Mouse (Mus musculus) c-Kit-positive CD71-negative TER-119-negative erythroid progenitor cells, embryonic 14.5 days (primary cell): ENCODE data around the gene Tmem164.
"Not testable (repeated sequence)": the region's sequence is repeated elsewhere in the genome, so short reads cannot be mapped to it uniquely, and the experiment has no call there.

Experiments used
- DNase-seq: peaks from one replicate; pipeline ENCODE4 v3.0.0-alpha.2; 2013; ENCODE audit warnings: low read depth

Gene Tmem164

DNA sequence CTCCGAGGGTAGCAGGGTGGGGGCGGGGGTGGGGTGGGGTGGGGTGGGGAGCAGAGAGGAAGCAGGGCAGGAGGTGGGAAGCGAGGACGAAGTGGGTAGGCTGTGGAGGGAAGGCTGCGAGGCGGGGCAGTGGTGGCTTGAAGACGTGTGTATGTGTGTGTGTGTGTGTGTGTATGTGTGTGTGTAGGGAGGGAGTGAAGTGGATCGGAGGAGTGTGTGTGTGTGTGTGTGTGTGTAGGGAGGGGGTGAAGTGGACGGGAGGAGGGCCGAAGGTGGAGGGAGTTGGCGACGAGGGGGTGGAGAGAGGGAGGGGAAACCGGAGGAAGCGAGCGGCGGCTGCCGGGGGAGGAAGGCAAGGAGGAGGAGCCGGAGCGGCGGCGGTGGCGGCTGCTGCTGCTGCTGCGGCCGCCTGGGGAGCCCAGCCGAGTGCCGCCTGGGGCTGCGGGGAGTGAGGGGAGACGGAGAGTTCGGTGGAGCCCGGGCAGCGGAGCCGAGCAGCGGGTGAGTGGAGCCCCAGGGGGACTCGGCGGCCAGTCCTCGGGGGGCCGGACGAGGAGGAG lies at the start of gene Tmem164:
Tmem164 (plus strand) TSS at position 351 of the 560 bp plus-strand sequence.
- no peak for DNase-seq

DNA sequence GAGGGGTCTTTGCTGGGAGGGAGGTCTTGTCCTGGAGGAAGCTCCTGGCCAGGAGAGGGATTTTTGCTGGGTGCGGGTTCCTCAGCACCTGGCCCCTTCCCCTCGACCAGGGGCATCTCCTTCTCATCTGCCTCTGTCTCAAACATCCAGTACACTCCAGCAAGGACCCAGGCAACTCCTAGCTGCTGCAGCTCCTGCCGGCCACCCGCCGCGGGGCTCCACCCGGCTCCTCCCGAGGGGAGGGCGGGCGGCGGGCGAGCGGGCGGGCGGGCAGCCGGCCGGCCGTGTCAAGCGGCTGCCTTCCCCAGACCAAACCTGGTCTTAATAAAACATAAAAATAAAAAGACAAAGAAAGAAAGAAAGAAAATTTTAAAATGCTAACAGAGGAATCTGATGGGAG lies 48.2 kb upstream of the Tmem164 start:
- DNase-seq = not testable (repeated sequence)

DNA sequence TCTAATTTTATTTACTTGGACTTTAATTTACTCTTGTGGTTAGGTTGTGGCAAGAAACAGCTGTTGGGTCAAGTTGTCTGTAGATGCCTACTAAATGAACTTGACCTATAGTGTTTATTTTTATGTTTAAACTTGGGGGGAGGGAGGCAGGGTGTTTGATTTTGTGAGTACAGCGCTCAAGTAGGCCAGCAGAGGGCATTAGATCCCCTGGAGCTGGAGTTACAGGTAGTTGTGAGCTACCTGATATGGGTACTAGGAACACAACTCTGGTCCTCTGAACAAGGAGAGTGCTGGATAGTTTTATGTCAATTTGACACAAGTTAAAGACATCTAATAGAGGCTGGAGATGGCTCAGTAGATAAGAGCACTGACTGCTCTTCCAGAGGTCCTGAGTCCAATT lies 34.0 kb upstream of the Tmem164 start:
- DNase-seq = no peak

DNA sequence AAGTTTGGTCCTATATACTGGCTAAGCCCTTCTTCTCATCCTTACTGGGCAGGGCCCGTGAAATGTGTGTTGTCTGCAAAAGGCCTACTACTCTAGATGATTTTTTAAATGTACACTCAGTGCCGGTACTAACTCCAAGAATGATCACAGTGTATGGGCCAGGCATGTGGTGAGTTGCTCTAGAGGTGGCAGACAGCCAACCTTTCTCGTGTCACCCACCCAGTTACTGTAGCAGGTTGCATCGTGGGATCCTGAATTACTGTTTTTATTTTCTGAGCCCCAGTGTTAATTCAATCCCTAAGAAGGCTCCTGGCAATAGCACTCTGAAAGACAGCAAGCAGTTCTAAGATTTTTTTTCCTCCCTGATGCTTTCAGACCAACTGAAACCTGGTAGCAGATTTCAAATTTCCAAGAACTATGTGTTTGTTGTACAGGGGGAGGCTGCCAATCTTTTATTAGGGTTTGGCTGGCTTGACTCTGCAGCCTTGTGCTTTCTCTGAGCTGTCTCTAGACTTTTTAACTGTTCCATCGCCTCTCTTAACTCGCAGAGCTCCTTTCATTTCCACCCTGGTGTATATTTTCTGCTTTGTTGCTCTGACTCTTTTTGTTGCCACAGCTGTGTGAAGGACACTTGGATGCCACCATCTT lies 31.0 kb upstream of the Tmem164 start:
- no peak for DNase-seq

DNA sequence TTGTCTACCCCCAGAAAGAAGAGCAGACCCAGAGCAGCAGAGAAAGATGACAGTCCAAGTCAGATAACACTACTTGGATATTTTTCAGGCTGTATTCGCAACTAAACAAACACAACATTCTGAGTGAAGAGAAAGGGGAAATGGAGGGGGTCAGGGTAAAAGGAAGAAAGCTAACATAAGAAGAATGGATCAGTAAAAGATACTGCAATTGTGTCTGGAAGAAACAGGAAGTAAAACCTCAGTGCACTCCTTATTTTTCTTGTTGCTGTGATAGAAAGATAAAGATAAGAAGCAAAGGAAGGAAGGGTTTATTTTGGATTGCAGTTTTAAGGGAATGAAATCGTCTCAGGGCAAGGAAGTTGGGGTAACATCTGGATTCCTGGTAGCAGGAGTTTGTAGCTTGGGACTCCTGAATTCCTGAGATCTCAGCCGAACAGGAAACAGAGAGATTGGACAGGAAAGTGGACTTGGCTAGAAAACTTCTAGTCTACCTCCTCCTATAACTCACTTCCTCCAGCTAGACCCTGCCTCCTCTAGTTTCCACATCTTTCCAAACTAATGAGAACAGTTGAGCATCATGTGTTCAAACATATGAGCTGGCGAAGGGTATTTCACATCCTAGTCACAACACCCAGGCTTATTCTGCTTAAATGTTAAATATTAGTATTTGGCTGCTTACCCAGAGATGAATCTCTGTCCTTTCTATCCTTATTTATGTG lies 16.3 kb upstream of the Tmem164 start:
- DNase-seq = no peak

DNA sequence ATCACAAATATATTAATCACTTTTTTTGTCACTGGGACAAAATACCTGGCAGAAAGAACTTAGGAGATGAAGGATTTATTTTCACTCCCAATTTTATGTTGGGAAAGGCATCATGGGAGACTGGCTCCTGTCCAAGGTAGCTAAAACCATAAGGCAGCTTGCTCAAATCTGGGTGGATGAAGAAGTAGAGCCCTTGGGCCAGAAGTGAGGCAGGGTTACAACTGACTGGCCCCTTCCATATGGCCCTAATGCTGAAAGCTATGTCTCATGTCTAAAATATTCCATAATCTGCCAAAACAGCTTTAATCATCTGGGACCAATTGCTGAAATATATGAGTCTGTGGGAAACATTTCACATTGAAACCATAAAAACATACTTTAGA lies 15.8 kb upstream of the Tmem164 start:
- DNase-seq = no peak

DNA sequence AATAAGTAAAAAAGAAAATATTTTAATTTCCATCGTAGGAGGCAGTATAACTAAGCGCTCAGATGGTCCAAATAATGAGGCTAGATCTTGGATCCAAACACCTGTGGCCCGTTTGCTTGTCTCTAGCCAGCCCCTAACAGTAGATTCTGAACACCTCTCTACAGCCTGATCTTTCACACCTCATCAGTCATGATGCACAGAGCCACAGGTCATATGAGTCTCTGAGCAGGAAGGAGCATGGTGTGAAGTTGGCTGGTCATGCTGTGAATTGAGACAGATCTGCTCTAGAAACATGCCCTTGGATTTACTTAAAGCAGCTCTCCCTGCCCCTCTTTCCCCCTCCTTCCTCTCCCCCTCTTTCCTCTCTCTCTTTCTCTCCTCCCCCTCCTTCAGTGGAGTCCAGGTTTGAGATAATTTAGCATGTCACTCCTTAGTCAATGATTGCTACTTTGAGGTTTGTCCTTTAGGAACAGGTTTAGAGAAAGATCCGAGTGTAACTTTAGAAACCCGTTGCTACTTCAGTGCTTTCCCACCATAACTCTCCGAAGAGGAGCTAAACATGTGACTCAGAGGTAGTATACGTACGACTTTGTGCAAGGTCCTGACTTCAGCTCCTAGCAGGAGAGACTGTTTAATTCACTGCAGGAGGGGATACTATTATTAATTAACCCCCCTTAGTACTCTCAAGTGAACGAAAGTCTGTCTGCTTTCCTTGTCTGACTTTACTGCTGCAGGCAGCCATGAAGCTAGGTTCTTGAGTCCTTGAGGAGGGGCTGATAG lies 11.7 kb upstream of the Tmem164 start:
- no peak for DNase-seq

DNA sequence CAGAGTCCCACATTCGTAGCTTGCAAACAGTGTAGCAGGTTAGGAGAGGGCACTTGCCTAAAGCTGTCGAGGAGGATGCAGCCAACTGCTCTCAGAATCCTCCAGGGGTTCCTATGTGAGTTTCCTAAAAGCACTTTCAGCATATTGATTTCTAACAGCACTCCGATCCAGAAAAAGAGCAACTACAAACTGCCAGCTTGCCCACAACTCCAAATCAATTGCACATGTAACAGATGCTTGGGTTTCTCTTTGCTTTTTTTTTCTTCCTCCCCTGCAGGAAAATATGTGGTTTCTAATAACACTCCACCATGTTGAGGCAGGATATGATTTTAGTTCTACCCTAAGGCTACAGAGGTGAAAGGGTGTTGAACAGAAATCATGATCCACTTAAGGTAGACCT lies 11.1 kb upstream of the Tmem164 start:
- DNase-seq = no peak

DNA sequence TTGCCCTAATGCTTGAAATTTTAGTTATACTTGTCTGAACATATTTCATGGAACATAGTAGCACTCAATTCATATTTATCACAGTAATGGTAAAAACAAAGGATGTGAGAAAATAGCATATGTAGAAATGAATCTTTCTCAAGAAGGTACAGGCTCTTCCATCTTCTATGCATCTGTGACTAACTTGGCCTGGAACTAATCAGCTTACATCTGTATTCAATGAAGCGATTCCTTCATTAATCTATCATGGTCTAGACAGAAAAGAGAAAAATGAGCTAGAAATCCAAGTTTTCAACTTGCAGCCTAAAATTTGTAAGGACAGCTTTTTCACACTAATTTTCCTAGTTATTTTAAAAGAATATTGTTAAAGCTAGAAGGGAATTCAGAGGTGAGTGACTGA lies 10.1 kb upstream of the Tmem164 start:
- no peak for DNase-seq

DNA sequence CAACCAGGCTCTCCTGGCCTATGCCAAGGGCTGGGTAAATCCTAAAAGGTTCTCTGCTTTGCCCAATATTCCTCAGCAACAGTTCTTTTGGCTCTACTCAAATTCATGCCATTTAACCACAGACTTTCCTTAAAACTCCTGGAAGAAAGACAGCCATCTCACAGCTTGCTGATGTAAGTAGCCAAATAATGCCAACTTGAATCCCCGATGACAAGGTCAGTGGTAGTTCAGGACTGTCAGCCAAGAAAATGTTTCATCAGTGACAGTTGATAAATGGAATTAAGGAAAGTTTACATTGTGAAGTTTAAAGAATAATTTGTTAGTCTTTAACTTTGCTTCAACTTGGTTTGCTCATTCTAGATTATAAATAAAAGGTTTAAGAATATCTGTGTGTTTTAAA lies 8.5 kb upstream of the Tmem164 start:
- no peak for DNase-seq

DNA sequence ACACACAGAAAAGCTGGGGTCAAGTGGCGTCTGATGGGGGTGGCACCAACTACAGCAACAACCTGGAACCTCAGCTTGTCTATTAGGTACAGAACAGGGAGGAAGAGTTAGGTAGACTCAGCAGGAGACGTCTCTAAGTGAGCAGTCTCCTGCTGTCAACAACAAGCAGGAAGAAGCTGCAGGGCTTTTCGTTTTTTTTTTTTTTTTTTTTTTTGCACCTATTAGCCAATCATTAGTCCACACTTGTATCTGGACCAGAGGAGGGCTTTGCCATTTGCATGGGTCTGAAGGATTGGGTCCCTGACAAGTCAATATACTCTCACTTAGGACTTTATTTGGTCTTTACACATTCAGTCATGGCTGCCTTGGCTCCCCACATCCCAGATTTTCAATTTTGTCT lies 4.0 kb upstream of the Tmem164 start:
- DNase-seq = no peak

DNA sequence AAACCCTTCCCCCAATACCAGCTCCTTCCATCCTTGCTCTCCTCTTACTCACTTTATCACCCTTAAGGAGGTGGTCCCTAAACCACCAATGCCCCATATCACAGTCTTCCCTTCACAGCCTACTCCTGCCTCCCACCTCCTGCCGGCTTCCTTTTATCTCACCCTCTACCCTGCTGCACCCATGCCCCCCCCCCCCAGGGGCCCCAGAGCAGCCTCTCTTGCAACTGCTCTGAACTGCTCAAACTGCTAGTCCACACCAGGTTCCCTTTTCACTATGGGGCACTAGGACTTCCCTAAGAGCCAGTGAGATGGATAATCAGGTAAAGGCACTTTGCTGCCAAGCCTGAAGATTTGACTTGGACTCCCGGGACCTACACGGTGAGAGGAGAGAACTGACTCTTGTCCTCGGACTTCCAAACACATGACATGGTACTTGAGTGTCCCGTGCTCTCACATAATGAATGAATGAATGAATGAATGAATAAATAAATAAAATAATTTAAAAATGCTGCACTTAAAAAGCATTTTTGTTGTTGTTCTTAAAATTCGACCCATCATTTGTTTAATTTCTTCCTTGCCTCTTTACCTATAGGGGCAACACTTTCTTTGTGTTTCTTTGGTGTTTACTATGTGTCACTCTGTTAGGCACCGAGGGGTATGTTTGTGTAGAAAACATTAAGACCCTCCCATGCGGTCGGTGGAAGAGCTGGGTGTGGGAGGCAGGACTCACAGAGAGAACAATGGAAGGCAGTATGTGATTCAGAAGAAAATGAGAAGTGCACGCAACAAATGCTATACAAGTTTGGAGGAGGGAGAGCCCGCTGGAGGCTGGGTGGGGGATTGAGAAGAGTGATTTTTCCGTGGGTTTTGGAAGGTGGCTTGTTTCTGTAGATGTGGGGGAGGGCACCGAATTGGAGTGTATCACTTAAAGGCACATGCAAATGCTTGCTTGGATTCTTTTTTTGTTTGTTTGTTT lies 2.4 kb upstream of the Tmem164 start:
- no peak for DNase-seq

DNA sequence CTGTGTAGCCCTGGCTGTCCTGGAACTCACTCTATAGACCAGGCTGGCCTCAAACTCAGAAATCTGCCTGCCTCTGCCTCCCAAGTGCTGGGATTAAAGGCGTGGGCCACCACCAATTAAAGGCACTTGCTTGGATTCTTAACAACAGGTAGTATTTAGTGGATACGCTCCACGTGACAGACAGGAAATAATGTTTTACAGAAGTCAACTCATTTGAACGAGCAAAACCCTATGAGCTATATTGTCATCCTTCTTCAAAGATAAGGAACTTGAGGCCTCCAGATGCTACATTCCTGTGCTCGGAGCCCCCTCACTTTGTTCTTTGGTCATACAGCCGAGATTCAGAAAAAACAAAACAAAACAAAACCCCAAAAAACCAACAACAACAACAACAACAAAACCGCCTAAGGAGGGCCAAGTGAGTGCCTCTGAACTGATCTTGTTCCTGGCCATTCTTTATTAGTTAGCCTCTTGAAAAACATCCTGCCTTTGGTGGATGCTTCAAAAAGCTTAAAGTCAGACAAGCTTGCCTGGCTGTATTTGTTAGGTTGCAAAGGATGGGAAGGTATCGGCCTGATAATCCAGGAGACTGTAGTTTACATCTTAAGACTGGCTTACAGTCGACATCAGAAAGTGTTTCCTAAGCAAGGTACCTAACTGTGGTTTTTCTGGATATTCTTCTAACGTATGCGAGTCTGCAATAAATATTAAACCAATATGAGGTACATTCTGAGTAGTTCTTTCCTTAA lies 1.5 kb upstream of the Tmem164 start:
- DNase-seq = no peak

DNA sequence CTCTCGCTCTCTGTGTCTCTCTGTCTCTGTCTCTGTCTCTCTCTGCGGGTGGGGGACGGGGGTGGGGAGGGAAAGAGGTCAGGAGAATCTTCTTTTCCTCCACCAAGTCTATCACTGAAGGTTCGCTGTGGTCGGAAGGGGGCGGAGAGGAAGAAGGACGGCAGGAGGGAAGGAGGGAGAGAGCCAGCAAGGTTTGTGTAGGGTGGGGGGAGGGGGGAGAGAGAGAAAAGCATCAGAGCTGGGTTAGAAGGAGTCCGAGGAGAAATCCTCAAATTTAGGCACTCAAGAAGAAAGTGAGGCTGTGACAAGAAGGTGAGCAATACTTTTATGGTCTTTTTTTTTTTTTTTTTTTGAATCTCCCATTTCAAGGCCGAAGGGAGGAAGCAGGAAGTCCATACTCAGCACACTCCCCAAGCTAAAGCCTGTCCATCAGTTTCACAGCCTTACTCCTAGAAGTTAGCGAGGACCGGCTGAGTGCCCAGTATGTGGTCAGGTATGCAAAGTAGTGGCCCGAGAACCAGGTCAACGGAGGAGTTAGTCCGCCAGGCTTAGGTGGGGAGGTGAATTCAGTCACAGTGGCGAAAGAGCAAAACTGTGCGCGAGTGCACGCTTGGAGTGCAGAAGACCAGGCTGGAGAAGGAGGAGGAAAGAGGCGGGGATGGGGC lies 683 bp upstream of the Tmem164 start:
- DNase-seq = no peak

DNA sequence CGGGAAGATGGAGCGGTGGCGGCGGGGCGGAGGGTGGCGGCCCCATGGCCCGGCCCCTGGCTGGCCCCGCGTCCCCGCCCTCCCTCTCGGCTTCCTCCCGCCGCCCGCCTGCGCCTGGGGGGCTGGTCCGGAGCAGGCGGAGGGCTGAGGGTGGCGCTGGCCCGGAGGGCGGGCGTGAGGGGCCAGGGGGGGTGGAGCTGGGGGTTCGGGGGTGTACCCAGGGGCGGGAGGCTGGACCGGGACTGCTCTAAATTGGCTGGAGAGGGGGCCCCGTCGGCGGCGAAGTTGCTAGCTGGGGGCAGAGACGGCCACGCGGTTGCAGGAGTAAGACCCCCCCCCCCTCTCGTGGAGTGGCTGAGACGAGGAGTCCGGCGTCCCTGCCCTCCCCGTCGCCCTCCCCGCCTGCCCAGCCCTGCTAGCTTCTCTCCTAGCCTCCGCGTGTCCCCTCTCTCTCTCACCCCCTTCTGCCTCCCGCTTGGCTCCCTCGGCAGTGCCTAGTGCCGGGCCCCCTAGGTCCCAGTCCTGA lies 473 bp downstream of the Tmem164 start:
- DNase-seq = no peak

DNA sequence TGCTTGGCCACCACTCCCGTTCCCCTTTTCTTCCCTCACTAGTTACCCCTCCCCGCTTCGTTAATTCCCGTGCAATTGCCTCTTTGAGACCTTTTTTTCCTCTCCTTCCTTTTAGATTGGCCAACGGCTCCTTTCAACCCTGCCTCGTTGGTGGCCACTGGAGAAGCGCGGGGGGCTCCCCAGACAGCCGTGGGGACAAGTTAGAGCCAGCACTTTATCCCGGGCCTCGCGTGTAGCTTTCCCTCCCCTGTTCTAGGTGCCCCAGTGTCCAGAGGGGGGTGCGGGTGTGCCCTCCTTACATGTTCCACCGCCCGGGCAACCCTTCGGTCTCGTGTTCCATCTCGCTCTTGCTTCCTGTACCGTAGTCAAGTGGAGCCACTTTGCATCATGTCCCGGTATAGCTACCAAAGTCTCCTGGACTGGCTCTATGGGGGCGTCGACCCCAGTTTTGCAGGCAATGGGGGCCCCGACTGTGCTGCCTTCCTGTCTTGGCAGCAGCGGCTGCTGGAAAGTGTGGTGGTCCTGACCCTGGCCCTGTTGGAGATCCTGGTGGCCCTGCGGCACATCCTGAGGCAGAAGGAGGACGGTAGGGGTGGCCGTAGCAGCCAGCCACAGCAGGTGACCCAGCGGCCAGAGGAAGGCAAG lies 1.1 kb downstream of the Tmem164 start:
- DNase-seq = no peak

DNA sequence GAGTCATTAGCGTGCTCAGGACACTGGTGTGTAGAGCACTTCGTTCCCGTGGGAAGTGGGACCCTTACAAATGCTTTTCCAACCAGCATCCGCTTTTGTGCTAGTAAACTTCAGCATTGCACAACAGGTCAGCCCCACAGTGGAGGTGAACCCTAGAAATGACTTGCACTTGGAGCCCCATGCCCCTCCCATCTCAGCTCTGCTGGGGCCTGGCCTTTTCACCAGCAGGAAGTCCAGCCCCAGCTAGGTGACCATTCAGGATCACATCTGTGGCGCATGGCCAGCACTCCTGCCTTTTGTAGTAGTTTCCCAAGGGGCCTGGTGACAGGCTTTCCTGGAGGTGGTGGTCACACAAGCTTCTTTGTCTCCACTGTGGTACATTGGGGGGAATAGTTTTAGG lies 1.8 kb downstream of the Tmem164 start:
- no peak for DNase-seq

DNA sequence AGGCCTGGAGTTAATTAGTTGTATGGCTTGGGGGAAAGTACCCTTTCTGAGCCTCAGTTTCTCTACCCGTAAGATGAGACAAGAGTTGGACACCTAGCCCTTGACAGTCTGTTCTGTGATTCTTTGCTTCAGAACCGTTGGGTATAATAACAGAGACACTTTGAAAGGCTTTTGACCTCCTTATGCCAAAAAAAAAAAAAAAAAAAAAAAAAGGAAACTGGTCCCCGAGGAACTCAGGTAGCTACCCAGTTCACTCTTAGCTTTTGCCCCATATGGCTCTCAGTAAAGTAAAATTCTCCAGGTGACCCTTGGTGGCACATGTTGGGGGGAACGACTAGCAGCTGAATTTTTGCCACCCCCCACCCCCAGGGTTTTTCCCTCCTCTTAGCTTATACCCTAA lies 3.5 kb downstream of the Tmem164 start:
- no peak for DNase-seq

DNA sequence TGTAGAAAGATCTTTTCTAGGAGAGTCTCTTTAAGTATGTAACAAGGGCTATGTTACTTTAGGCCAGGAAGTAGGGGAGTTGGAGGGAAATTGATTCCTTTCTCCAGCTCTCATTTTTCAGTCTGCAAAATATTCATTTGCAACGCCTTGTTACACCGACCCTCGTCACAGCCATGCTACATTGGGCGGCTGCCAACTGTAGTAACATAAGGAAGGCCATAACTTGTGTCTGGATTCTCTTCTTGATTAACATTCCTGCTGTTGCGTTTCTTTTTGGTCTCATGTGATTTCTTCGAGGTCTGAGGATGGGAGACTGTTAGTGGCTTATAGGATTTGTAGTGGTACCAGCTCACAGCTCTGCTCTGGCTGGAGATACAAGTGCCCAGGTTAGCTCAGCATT lies 4.5 kb downstream of the Tmem164 start:
- no peak for DNase-seq

DNA sequence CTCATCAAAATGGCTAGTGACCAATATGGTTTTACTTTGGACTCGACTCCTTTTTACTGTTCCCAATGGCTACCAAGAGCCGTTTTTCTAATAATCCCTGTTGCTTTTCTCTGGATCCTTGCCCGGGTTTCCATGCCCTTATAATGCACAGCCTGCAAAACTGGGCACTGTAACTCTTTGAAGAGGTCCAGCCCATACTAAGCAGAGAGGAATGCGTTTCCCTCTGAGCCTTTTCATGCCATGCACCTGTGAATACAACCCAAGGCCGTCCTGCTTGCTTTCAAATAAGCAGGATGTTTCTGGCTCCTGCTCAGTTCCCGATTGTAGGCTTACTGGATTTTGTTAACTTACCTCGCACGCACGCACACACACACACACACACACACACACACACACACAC lies 7.3 kb downstream of the Tmem164 start:
- DNase-seq = no peak
